Mouse (Mus musculus): ENCODE data around the gene Tubb3.
"Not testable (repeated sequence)": the region's sequence is repeated elsewhere in the genome, so short reads cannot be mapped to it uniquely, and the experiment has no call there.

Tubb3 gene

DNA sequence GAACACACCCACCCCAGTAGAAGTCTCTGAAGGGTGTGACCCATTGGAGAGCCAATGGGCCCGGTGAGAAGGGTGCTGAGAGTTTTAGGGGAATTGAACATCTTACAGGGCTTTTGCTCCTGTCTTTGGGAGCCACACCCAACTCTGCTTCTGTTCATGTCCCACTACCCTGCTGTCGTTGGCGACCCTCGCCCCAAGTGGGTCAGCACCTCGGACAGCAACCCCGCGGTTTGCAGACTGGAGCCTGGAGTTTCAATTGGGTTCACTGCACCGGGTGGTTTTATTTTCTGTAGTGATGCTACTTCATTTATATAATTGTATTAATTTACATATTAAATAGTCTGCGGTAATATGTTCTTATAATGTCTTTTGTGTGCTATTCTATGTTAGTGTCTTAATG lies 3.0 kb downstream of the Tubb3 start:
- DNase-seq = no peak

- DNase-seq = not testable (repeated sequence)
Observed at GRCm38 (mm10) chr8:123414997-123415696, 3.9 kb downstream of the Tubb3 start.

- no peak for DNase-seq
Observed at GRCm38 (mm10) chr8:123415967-123416943, 5.0 kb downstream of the Tubb3 start.

DNA sequence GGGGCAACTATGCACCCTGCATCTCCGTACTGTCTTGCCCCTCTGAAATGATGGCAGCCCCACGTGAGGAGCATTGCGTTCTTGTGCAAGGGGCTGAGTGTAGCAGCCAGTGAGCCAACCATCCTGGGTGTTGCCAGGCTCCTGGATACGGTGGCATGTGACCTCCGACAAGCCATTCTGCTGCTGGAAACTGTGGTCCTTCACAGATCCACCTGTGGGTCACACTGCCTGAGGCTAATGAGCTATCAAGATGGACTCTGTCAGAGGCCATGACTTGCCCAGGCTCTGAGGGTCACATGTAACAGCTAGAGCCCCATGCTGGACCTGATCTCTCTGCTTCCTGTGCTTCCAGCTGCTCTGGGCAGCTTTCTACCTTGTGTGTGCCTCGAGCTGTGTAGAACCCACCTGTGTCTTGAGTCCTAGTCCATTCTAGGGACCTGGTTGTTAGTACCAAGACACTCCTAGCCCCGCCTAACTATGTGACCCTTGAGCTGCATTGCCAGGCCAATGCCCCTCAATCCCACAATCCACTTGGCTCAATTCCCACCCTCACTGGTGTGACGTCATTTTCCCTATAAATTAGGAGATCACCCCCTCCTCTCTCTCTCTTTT lies 5.8 kb downstream of the Tubb3 start:
- DNase-seq = no peak

DNA sequence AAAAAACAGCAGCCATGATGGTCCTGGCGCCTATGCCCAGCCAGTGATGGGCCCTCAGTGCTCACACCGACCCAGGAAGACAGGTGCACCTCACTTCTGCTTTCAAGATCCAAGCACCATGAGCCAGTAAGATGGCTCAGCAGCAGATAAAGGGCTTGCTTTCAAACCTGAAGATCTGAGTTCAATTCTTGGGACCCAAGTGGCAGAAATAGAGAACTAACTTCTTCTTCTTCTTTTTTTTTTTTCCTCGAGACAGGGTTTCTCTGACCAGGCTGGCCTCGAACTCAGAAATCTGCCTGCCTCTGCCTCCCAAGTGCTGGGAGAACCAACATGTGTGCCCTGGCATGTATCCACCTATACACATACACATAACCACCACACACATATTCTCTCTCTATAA lies 8.5 kb downstream of the Tubb3 start:
- DNase-seq = no peak

- no peak for DNase-seq
Observed at GRCm38 (mm10) chr8:123420525-123421281, 9.5 kb downstream of the Tubb3 start.

DNA sequence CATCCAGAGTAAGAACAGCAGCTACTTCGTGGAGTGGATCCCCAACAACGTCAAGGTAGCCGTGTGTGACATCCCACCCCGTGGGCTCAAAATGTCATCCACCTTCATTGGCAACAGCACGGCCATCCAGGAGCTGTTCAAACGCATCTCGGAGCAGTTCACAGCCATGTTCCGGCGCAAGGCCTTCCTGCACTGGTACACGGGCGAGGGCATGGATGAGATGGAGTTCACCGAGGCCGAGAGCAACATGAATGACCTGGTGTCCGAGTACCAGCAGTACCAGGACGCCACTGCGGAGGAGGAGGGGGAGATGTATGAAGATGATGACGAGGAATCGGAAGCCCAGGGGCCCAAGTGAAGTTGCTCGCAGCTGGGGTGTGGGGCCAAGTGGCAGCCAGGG lies 10.1 kb downstream of the Tubb3 start:
- no peak for DNase-seq

DNA sequence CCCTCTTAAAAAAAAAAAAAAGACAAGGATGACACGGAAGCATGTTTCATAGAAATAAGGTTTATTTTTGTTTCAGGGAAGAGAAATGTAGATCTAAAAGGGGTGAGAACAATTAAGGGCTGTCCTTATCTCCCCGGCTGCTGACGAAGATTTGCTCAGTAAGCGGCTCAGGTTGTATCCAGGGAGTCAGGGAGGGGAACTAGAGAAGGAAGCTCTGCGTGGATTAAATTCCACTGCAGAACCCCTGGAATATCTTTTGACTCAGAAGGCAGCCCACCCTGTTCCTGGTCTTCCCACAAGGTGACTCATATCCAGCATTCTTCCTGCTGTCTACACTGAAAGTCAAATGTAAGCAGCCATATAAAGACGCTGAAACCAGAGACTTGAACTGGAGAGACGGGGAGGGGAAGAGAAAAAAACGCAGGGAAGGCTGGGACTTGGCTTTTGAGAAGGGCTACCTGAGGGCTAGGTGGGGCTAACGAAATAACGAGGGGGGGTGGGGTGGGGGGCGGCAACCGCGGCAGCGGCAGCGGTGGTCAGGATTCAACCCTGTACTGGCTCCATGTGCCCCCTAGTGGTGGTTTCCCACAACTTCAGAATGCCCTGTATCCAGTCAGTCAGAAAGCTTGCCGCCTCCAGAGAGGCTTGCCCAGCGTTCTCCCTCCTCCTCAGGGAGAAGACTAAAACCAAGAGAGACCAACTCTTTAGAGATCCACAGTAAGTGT lies 11.0 kb downstream of the Tubb3 start:
- DNase-seq = peak; percentile 77 to 86

DNA sequence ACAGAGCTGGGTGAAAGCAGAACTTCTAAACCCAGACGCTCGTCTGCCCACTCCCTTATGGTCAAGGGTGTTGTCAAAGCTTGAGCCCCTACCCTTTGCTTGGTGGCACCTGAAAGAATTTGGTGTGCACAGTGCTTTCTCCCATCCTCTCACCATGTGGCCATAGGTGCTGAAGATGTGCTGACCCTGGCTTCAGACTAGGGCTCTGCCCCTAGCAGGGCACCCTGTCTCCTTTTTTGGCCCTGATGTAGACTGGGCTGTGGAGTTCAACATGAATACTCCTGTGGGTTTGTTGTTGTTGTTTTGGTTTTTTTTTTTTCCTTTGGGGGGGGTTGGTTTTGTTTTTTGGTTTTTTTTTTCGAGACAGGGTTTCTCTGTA lies 11.5 kb downstream of the Tubb3 start:
- no peak for DNase-seq

DNA sequence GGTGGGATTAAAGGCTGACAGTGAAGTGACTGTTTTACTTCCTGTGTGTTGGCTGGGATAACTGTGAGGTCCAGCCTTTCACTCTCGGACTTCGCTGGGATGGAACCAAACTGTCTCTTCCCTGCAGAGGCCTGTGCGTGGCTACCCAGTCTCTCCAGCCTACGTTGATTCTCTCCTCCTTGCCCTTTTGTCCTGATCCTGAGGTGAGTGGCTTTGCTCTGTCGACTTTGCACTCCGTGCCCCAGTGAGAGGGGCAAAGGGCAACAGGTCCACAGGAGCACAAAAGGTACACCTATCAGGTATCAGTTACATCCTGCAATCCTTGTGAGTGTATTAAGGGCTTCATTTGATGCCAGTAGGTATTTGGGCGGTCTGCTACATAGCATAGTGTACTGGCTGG lies 12.2 kb downstream of the Tubb3 start, which contains the start of gene Def8:
Def8 (plus strand) TSS at position 87 of the 400 bp plus-strand sequence.
- DNase-seq = no peak

- DNase-seq = no peak
Observed at GRCm38 (mm10) chr8:123426511-123427509, 15.6 kb downstream of the Tubb3 start.

DNA sequence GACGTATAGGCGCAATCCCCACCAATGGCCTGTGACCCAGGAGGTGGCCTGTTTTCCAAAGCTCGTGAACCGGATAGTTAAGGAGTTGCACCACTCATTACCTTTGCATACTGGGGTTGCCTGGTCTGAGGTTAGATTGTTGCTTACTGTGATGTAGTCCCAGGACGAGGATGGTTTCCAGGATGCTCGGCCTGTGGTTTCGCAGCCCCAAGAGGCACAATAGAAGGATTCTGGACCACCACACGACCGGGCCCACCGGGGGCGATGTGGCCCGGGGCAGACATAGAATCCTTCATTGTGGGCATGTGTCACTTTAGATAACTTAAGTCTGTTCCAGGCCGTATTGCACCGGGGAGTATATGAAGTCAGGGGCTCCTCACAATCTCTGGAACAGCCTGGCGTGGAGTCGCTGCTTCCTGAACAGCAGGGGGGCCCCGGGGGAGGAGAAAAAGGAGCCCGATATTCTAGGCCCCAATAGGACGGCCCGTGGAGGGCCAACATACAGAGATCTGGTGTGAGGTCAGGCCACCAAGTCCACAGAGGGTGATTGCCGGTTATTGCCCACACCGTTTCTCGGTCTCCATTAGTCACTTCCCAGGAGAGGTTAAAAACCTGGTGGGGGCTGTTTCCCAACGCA lies 16.5 kb downstream of the Tubb3 start:
- no peak for DNase-seq

- DNase-seq = no peak
Observed at GRCm38 (mm10) chr8:123428343-123428893, 17.2 kb downstream of the Tubb3 start.

- no peak for DNase-seq
Observed at GRCm38 (mm10) chr8:123428939-123429721, 17.9 kb downstream of the Tubb3 start.

DNA sequence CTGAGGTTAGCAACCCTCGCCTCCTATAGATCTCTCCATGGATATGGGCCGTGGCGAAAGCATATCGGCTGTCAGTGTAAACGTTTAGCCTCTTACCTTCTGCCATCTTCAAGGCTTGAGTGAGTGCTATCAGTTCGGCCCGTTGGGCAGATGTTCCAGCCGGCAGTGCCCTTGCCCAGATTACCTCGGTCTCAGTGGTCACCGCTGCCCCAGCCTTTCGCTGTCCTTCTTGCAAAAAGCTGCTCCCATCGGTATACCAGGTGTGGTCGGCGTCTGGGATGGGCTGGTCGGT lies 18.4 kb downstream of the Tubb3 start:
- not testable (repeated sequence) for DNase-seq

DNA sequence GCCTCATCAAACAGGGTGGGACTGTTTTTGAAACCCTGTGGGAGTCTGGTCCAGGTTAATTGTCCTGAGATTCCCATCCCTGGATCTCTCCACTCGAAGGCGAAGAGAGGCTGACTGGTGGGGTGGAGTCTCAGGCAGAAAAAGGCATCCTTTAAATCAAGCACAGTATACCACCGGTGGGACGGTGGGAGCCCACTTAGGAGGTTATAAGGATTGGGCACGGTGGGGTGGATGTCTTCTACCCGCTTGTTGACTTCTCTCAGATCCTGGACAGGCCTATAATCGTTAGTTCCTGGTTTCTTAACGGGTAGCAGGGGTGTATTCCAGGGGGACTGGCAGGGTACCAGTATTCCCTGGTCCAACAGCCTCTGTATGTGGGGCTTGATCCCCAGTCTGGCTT lies 19.7 kb downstream of the Tubb3 start:
- not testable (repeated sequence) for DNase-seq

GRCm38 (mm10) chr8:123431616-123432365 lies 20.6 kb downstream of the Tubb3 start:
- DNase-seq = no peak

- DNase-seq = no peak
Observed at GRCm38 (mm10) chr8:123432381-123432780, 21.2 kb downstream of the Tubb3 start.
